Mouse (Mus musculus) heart, embryonic 15.5 days (tissue): ENCODE results near the gene Pitpnm1. TPM values are rescaled to one million over a fixed set of nuclear protein-coding genes. Genes with fewer than 3 reads are reported as not detected.

Experiments
- ATAC-seq: fragments of 200-750 bp; cut with Nextera tagmentation; replicated peaks from 2 replicates; pipeline ENCODE4 v1.8.0; 2017; ENCODE audit warnings: low read depth, moderate TSS enrichment; ENCODE audit not compliant: insufficient number of reproducible peaks, insufficient read depth, low FRiP score
- H3K27ac ChIP-seq: fragments of 300-500 bp; sonication (generic); 2 replicates; pipeline ENCODE4 v1.5.1; 2015; ENCODE audit warnings: mild to moderate bottlenecking, inconsistent platforms
- H3K27me3 ChIP-seq: fragments of 300-500 bp; sonication (generic); 2 replicates; pipeline ENCODE4 v1.6.1; 2015; ENCODE audit warnings: inconsistent platforms
- H3K36me3 ChIP-seq: fragments of 300-500 bp; sonication (generic); 2 replicates; pipeline ENCODE4 v1.6.1; 2015; ENCODE audit warnings: mild to moderate bottlenecking, inconsistent platforms
- H3K4me1 ChIP-seq: fragments of 300-500 bp; sonication (generic); replicated peaks from 2 replicates; pipeline ENCODE4 v1.6.1; 2015; ENCODE audit warnings: inconsistent platforms
- H3K4me2 ChIP-seq: fragments of 300-500 bp; sonication (generic); 2 replicates; pipeline ENCODE4 v1.6.1; 2015; ENCODE audit warnings: inconsistent platforms, mild to moderate bottlenecking, moderate library complexity
- H3K4me3 ChIP-seq: fragments of 300-500 bp; sonication (generic); 2 replicates; pipeline ENCODE4 v1.5.1; 2015; ENCODE audit warnings: mild to moderate bottlenecking, inconsistent platforms
- H3K9ac ChIP-seq: fragments of 300-500 bp; sonication (generic); 2 replicates; pipeline ENCODE4 v1.6.1; 2015; ENCODE audit warnings: mild to moderate bottlenecking, inconsistent platforms
- H3K9me3 ChIP-seq: fragments of 300-500 bp; sonication (generic); replicated peaks from 2 replicates; pipeline ENCODE4 v1.6.1; 2016; ENCODE audit warnings: inconsistent platforms
- whole genome bisulfite sequencing: fragments of 180-500 bp; shearing (Covaris S2); methylation state at CpG from one replicate; pipeline ENCODE4 v1.1.7; 2015; ENCODE audit warnings: mixed read lengths; 5-methylcytosine and 5-hydroxymethylcytosine counted together
- polyA plus RNA-seq: library from polyadenylated mRNA; unstranded; fragments of >200 nt; fragmentation: Nextera tagmentation; extraction: Ambion mirVana; gene quantifications from 2 replicates; pipeline ENCODE4 v1.2.1, GENCODE M21; 2015

The Pitpnm1 gene
- polyA plus RNA-seq, 1 experiment from 2014 or later = 17.2 TPM

GRCm38 (mm10) chr19:4112063-4112960 is 12.5 kb downstream of the Pitpnm1 start:
- no peak overlapping the region for H3K27ac ChIP-seq
- no peak overlapping the region for H3K4me2 ChIP-seq
- 95% methylated on average over 26 of the region's 26 CpGs for WGBS
- peaks cover 11% of the 10 kb centered on the region for H3K4me1 ChIP-seq
- H3K9me3 ChIP-seq = no peaks in the 10 kb centered on the region
- H3K27me3 ChIP-seq = no peaks in the 10 kb centered on the region
- peaks cover 46% of the 10 kb centered on the region for H3K36me3 ChIP-seq
- H3K4me3 ChIP-seq = no peak overlapping the region
- H3K9ac ChIP-seq = no peak overlapping the region
- no peak for ATAC-seq

DNA sequence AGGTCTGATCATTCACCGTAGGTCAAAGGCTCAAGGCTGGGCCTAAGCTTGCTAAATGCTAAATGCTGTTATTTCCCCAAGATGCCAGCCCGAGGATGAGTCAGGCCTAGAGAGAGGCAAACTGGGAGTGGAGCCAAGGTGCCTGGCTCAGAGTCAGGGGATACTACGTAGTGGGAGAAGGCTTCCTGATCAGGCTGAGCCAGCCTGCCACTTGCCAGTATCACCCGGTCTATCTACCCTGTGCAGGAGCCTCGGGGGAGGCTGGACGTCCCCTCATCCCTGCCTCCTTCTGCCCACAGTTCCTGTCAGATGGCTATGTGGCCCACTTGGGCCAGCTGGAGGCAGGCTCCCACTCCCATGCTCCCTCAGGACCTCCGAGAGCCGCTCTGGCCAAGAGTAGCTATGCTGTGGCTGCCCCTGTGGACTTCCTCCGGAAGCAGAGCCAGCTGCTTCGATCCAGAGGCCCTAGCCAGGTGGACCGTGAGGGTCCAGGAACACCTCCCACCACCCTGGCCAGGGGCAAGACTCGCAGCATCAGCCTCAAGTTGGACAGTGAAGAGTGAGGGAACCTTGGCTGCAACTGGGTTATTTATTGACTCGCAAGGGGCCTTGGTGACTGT is 13.5 kb downstream of the Pitpnm1 start:
- Histone ChIP-seq H3K36me3 (peaks cover 54% of the 10 kb centered on the region), H3K4me2 (peak overlapping the region; percentile 7; the same call in 1 of the 2 replicates), H3K27ac (peak overlapping the region; percentile 62), H3K9ac (peak overlapping the region; percentile 3; the same call in 1 of the 2 replicates), H3K4me3 (no peak overlapping the region), H3K4me1 (peaks cover 11% of the 10 kb centered on the region), H3K27me3 (no peaks in the 10 kb centered on the region), H3K9me3 (no peaks in the 10 kb centered on the region)
- 52% methylated on average over 13 of the region's 13 CpGs for WGBS
- peak; percentile 16; the same call in 1 of the 2 replicates for ATAC-seq

DNA sequence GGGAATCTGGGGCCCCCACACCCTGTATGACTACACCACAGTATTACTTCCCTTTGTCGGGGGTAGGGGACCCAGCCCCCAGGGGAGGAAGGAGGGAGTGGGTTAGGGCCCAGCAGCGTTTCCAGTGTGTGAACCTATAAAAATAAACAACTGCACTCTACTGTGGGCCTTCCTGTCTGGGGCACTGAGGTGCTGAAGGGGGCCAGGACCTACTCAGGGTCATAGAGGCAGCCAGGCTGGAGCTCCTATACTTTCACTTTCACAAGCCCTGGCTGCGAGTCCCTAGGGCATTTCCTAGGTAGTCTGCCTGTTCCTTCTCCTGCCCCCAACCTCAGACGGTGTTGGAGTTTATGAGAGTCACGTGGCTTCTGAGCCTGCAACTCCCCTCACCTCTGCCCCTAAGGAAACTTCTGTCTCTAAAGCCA is 14.0 kb downstream of the Pitpnm1 start:
- Histone ChIP-seq H3K4me1 (peaks cover 11% of the 10 kb centered on the region), H3K4me3 (no peak overlapping the region), H3K27me3 (no peaks in the 10 kb centered on the region), H3K4me2 (peak overlapping the region; percentile 7; the same call in 1 of the 2 replicates), H3K9ac (peak overlapping the region; percentile 3; the same call in 1 of the 2 replicates), H3K36me3 (peaks cover 54% of the 10 kb centered on the region), H3K9me3 (no peaks in the 10 kb centered on the region), H3K27ac (peak overlapping the region; percentile 62)
- no peak; the same call in 1 of the 2 replicates for ATAC-seq
- 29% methylated on average over 5 of the region's 5 CpGs for WGBS

- Histone ChIP-seq H3K9ac (no peak overlapping the region), H3K27ac (no peak overlapping the region), H3K9me3 (no peaks in the 10 kb centered on the region), H3K4me2 (no peak overlapping the region), H3K4me3 (no peak overlapping the region), H3K4me1 (peaks cover 11% of the 10 kb centered on the region), H3K27me3 (no peaks in the 10 kb centered on the region), H3K36me3 (peaks cover 54% of the 10 kb centered on the region)
- ATAC-seq = no peak
- 82% methylated on average over 10 of the region's 10 CpGs for WGBS
Measured at GRCm38 (mm10) chr19:4114551-4114950, 14.8 kb downstream of the Pitpnm1 start.

DNA sequence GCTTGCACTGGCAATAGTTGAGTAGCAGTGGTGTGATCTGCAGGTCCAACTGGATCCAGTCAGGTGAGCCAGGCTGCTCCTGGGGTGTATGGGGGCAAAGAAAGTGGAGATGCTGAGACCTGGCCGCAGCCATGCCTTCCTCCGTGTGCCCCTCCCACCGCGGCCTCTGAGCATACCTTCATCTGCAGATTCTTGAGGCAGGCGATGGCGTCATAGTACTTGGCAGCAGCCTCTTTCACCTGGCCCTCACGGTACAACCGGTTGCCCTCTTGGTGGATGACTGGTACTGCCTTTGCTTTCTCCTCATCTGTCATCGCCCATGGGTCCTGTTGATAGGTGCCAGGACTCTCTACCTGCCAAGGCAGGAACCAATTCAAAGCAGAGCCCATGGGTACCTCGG is 15.3 kb downstream of the Pitpnm1 start:
- ATAC-seq = no peak
- Histone ChIP-seq H3K36me3 (peaks cover 54% of the 10 kb centered on the region), H3K27me3 (no peaks in the 10 kb centered on the region), H3K9me3 (no peaks in the 10 kb centered on the region), H3K9ac (no peak overlapping the region), H3K27ac (no peak overlapping the region), H3K4me2 (no peak overlapping the region), H3K4me1 (peaks cover 15% of the 10 kb centered on the region), H3K4me3 (no peak overlapping the region)
- 84% methylated on average over 10 of the region's 10 CpGs for WGBS

DNA sequence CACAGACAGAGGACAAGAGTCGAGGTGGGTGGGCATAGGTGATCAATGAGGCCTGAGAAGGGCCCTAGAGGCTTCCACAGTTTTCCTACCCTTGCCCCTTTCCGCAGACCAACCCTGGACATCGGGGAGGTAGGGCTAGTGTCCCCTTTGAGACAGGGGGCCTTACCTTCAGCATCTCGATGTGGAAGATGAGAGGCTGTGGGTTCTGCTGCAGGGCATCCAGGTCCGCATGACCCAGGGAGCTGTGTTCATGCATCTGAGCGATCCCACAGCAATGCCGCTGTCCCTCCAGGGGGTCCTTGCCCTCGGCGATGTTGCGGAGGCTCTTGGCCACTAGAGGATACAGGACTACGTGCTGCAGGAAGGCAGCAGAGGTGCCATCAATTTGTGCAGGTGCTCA is 16.0 kb downstream of the Pitpnm1 start:
- Histone ChIP-seq H3K27me3 (no peaks in the 10 kb centered on the region), H3K9me3 (no peaks in the 10 kb centered on the region), H3K4me1 (peaks cover 21% of the 10 kb centered on the region), H3K9ac (no peak overlapping the region), H3K4me3 (no peak overlapping the region), H3K27ac (no peak overlapping the region), H3K4me2 (no peak overlapping the region), H3K36me3 (peaks cover 54% of the 10 kb centered on the region)
- 81% methylated on average over 11 of the region's 11 CpGs for WGBS
- no peak for ATAC-seq

DNA sequence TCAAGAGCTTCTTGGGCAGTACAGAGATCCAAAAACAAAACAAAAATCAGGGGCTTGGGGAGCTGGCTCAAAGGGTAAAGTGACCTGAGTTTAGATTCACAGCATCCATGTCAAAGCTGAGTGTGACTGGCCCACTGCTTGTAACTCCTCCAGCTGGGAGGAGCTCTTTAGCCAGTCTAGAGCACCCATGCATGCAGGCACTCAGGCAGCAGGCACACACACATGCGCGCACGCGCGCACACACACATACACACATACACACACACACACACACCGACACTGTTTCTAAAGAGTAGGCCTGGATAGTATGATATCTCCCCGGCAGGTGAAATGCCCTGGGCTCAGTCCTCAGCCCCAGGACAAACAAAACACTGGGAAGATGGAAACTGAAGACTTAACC is 17.2 kb downstream of the Pitpnm1 start:
- Histone ChIP-seq H3K4me2 (no peak overlapping the region), H3K9me3 (no peaks in the 10 kb centered on the region), H3K4me1 (peaks cover 24% of the 10 kb centered on the region), H3K9ac (no peak overlapping the region), H3K27ac (no peak overlapping the region), H3K36me3 (peaks cover 46% of the 10 kb centered on the region), H3K4me3 (no peak overlapping the region), H3K27me3 (no peaks in the 10 kb centered on the region)
- ATAC-seq = no peak
- WGBS = 98% methylated on average over 7 of the region's 7 CpGs

DNA sequence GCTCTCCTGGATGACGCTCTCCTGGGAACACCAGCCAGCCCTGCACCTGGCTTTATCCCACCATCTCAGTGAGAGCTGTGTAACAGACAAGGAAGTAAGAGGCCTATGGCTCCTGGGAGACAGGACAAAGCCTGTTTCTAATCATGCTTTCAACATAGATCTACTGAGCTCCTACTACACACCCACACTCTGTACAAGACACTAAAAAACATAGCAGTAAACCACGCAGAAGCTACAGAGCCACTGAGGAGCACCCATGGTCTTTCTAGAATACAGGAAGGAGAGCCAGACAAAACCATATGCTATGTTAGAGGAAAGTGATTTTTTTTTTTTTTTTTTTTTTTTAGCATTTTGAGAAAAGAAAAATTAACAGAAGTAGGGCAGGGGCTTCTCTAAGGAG is 18.6 kb downstream of the Pitpnm1 start:
- Histone ChIP-seq H3K27me3 (no peaks in the 10 kb centered on the region), H3K4me2 (no peak overlapping the region), H3K9ac (no peak overlapping the region), H3K4me1 (peaks cover 20% of the 10 kb centered on the region), H3K27ac (no peak overlapping the region), H3K9me3 (no peaks in the 10 kb centered on the region), H3K4me3 (no peak overlapping the region), H3K36me3 (peaks cover 39% of the 10 kb centered on the region; the same call in 1 of the 2 replicates)
- no peak for ATAC-seq
- WGBS = 92% methylated on average over 2 of the region's 2 CpGs

- Histone ChIP-seq H3K4me1 (peaks cover 13% of the 10 kb centered on the region), H3K9ac (no peak overlapping the region), H3K27me3 (no peaks in the 10 kb centered on the region), H3K36me3 (peaks cover 25% of the 10 kb centered on the region; the same call in 1 of the 2 replicates), H3K27ac (no peak overlapping the region), H3K4me3 (peak overlapping the region; percentile 57; the same call in 1 of the 2 replicates), H3K4me2 (peak overlapping the region; percentile 65; the same call in 1 of the 2 replicates), H3K9me3 (no peaks in the 10 kb centered on the region)
- ATAC-seq = no peak
- 77% methylated on average over 6 of the region's 6 CpGs for WGBS
Measured at GRCm38 (mm10) chr19:4119716-4120487, 20.1 kb downstream of the Pitpnm1 start.

- no peak for ATAC-seq
- Histone ChIP-seq H3K4me2 (peak overlapping the region; percentile 65), H3K9ac (no peak overlapping the region), H3K27me3 (no peaks in the 10 kb centered on the region), H3K4me1 (peaks cover 13% of the 10 kb centered on the region), H3K36me3 (peaks cover 19% of the 10 kb centered on the region; the same call in 1 of the 2 replicates), H3K27ac (no peak overlapping the region; the same call in 1 of the 2 replicates), H3K9me3 (no peaks in the 10 kb centered on the region), H3K4me3 (peak overlapping the region; percentile 57)
- 90% methylated on average over 2 of the region's 2 CpGs for WGBS
Measured at GRCm38 (mm10) chr19:4120496-4120895, 20.7 kb downstream of the Pitpnm1 start.
